Mouse (Mus musculus): ENCODE results near the gene Rpl35a. TPM values are rescaled to one million over a fixed set of nuclear protein-coding genes. Genes with fewer than 3 reads are reported as not detected.

Gene Rpl35a
- total RNA-seq, 4 experiments from 2014 or later, result 247 to 303 (median 264) TPM

Small RNAs within 50 kb of the gene (microRNA-seq; reads per million reads assigned to microRNA genes)
- gene Gm22231 (not detected), gene Mir1947 (2.5 reads per million)

Other genes with a start within 250 kb of the Rpl35a start
- gene Smbd1, start 246.0 kb upstream of the Rpl35a start, total RNA-seq (2022), result not detected
- 100 to 1,000 TPM; 107 to 123 (median 116) TPM for gene Fyttd1, start 179.0 kb upstream of the Rpl35a start, total RNA-seq (2022)
- gene Rubcn, start 178.7 kb upstream of the Rpl35a start, total RNA-seq (2022), result 10 to 100 TPM; 22.4 to 29.0 (median 25.9) TPM
- 10 to 100 TPM; 11.6 to 15.3 (median 13.8) TPM for gene Lrch3, start 142.4 kb upstream of the Rpl35a start, total RNA-seq (2022)
- 1 to 10 TPM; 2.7 to 6.6 (median 3.9) TPM for gene Iqcg, start 235 bp upstream of the Rpl35a start, total RNA-seq (2022)
- 1 to 10 TPM; 1.2 to 4.1 (median 2.2) TPM for gene Lmln, start 6.1 kb downstream of the Rpl35a start, total RNA-seq (2022)
- gene Osbpl11, start 128.6 kb downstream of the Rpl35a start, total RNA-seq (2022), result 10 to 100 TPM; 12.2 to 15.4 (median 15.0) TPM
- gene Snx4, start 195.0 kb downstream of the Rpl35a start, total RNA-seq (2022), result 10 to 100 TPM; 10.5 to 12.2 (median 11.3) TPM

Measured in gastrocnemius, adult 8-10 months (tissue).